Mouse (Mus musculus): ENCODE data around the gene Med12.

- no peak for TF ChIP-seq POLR2A (IDR thresholded peaks at IDR 0.05; ENCODE audit: low read depth, low read length)
- peak; percentile 71 for TF ChIP-seq CTCF (conservative IDR thresholded peaks at IDR 0.05; ENCODE audit: insufficient read depth, insufficient read length, low read depth, low read length)
Observed at GRCm38 (mm10) chrX:101285534-101285933, 11.7 kb downstream of the Med12 start.

Data from kidney, adult 2 months (tissue).